Mouse (Mus musculus) activated CD4-positive, CD25-positive, alpha-beta regulatory T cell, adult 4 months (primary cell): Measurements from ENCODE around the gene Lag3. TPM values are rescaled to one million over a fixed set of nuclear protein-coding genes. Genes with fewer than 3 reads are reported as not detected.

ENCODE experiments used
- ATAC-seq: one replicate; pipeline ENCODE4 v1.8.0; 2017
- polyA plus RNA-seq, 2 experiments: library from polyadenylated mRNA; unstranded; fragments of 100-300 nt; shearing (Covaris generic); gene quantifications; one replicate each; pipeline ENCODE4 v1.2.1; 2017

Gene Lag3
- polyA plus RNA-seq, 2 experiments from 2014 or later, result 23.5 to 30.2 TPM

DNA sequence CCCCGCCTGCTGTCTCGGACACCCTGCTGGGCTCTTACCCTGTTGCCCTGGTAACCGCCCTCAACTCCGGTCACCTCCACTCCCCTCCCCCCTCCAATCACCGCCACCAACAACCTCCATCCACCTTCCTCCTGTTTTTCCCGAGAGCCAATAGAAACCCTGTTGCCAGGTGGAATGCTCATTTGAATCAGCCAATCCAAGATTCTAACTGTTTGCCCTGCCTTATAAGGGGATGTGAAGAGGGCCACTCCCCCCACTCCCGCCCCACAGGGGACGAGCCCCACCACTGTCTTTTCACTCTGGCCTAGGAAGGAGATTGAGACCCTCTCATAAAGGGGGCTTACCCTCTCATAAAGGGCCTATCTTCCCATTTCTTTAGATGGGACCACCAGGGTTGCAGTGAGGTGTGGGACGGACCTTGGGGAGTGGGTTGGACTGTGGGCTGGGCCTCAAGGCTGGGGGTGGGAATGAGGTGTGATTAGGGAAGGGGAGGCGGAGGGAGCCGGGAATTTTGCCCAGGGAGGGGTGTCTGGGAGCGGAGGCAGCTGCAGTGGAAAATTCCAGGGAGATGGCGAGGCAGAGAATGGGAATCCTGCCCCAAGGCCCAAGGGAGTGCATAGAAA is 8.3 kb upstream of the Lag3 start, which contains the start of gene Ptms:
Gene Ptms, minus strand, starts transcription at position 409 of the 623 bp plus-strand sequence.
- peak; percentile 33 for ATAC-seq

DNA sequence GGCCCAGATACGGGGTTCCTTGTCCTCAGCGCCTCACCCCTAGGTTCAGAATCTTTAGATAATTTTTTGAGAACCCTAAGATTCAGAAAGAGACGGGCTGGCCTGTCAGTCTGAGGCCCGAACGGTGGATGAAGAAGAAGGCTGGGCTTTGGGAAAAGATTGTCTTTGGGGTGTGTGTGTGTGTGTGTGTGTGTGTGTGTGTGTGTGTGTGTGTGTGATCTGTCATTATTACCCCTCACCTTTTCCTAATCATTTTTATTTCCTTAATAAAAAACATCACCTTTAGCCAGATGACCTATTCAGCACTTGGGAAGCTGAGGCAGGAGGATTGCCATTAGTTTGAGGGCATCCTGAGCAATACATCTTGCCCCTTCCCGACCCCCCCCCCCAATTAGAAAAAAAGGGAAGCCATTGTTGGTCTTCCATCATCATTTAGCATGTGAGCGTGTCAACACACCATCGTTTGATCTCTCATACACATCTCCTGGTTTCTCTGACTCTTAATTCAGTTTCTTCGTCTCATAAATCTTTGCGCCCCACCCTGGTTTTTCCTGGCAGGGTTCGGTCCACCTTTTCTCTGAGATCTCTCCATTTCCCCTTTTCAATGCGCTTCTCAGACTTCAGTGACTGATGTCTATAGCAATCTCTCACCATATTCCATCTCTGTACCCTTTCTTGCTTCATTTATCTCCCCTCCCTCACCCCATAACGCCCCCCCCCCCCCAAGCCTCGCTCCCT is 7.6 kb upstream of the Lag3 start:
- ATAC-seq, result no peak

GRCm38 (mm10) chr6:124918331-124918690 is 6.8 kb upstream of the Lag3 start:
- ATAC-seq, result no peak

DNA sequence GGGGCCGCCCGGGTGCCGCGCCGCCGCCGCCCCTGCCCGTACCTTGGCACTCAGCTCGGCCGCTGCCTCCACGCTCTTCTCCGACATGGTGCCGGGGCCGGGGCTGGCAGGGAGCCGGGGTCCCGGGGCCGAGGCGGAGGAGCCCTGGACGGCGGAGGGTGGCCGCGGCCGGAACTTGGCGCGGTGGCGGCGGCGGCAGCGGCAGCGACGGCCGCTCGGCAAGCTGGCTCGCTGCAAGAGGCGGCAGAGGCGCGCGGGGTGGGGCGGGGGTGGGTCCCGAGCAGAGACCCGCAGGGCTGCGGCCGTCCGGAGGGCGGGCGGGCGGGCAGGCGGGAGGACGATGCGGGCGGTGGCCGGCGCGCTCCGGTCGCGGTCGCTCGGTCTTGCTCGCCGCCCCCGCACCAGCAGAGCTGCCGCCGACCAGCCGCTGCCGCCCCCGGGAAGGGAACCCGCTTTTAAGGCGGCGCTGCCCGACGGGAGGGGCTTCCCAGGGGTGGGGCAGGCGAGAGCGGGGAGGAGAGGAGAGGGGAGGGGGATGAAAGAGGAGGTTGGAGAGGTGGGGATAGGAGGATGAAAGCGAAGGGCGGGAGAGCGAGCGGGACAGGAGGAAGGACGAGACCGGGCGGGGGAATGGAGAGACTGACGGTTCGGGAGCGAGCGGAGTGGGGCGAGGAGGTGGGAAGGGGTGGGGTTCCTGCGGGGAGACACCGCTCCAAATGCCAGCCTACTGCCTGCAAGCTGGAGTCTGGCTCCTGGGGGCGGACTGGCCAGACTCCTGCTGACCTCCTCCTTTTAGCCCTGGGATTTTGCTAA is 6.2 kb upstream of the Lag3 start:
- peak; percentile 24 for ATAC-seq

GRCm38 (mm10) chr6:124916695-124917517 is 5.4 kb upstream of the Lag3 start:
- peak; percentile 74 for ATAC-seq

DNA sequence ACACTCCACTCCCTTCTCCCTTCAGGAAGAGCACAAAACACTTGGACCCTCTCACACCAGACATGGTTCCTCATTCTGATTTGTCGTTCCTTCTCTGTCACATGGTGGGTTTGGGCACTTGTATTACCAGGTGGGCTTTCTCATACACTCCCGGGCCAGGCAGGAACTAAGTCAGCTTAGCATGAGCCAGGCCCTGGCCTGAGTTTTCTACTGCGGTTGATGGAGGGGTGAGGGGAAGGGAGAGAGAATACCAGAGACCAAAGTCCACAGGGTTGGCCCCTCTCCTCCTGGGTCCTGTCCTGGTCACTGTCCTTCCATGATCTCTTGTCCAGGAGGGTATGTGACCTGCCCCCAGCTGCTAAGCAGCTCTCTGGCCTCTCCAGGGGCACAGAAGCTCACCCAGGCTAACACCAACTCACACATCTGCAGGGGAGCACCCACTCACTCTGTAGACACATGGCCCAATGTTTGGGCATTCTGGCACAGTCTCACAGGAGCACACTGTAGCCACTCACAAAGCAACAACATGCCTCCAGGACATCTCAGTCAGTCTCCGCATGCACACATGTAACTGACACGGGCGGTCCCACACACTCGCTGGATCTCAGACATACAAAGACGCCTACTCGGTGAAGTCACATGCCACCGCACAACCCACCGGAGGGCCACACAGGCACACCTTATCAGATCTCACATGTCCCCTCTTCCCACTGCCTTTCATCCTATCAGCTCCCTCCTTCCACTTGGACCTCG is 4.6 kb upstream of the Lag3 start:
- ATAC-seq, result no peak

GRCm38 (mm10) chr6:124915160-124915941 is 3.8 kb upstream of the Lag3 start:
- ATAC-seq, result no peak

GRCm38 (mm10) chr6:124914511-124914910 is 3.0 kb upstream of the Lag3 start:
- ATAC-seq, result no peak

DNA sequence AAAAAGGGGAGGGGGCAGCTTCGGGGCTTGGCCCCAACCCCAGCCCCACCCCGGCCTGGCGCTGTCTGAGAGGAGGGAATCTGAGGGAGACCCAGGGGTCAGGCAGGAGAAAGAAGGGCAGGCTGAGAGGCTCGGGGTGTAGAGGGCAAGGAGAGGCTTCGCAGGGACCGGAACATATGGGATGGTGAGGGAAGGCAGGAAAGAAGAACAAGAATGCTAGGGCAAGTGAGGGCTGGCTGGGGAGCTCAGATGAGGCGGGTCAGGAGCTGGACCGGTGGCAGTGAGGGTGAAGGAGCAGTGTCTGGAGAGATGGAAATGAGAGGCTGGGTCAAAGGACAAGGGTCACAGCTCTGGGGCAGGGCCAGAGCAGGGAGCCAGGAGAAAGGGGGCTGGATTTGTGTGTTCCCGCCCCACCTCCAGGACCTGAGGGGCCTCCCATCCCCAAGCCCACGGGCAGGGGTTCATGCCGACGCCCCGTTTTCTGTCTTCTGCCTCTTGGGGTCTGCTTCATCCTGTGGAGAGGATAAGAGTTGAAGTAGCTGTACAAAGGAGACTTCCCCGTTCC is 2.3 kb upstream of the Lag3 start:
- ATAC-seq, result no peak

DNA sequence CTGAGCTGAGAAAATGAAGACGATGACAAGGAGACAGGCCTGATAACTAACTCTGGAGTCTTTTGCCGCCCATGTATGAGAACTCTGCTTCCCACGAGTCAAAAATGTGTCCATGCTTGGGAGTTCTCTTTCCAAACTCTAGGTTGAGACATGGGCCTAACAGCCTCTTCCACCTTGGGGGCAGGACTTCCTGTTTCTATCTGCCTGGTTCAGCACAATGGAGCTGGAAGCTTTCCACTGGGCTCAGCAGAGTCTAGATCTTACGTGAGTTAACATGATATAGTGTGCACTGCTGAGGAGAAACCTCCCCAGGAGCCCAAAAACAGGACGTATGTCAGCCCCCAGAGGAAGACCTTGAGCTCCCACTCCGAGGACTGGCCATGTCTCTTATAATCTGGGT is 1.7 kb upstream of the Lag3 start:
- no peak for ATAC-seq

DNA sequence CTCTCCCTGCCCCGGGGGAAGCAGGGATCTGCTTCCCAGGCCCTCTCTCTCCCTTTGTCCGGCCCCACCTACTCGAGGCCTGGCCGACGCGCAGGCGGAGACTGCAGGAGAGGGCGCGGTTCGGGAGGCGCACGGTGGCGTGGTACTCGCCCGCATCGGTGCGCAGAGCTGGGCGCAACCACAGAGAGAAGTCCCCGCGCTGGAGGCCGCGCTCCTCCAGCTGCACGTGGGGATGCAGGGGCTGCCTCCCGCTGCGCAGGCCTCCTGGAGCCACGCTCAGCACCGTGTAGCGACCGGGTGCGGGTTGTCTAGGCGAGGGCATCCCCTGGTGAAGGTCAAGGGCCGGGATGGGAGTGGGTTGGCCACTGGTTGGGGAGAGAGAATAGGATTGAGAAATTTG is 1.5 kb downstream of the Lag3 start:
- no peak for ATAC-seq

- peak; percentile 53 for ATAC-seq
Measured at GRCm38 (mm10) chr6:124907767-124908166, 3.7 kb downstream of the Lag3 start.

DNA sequence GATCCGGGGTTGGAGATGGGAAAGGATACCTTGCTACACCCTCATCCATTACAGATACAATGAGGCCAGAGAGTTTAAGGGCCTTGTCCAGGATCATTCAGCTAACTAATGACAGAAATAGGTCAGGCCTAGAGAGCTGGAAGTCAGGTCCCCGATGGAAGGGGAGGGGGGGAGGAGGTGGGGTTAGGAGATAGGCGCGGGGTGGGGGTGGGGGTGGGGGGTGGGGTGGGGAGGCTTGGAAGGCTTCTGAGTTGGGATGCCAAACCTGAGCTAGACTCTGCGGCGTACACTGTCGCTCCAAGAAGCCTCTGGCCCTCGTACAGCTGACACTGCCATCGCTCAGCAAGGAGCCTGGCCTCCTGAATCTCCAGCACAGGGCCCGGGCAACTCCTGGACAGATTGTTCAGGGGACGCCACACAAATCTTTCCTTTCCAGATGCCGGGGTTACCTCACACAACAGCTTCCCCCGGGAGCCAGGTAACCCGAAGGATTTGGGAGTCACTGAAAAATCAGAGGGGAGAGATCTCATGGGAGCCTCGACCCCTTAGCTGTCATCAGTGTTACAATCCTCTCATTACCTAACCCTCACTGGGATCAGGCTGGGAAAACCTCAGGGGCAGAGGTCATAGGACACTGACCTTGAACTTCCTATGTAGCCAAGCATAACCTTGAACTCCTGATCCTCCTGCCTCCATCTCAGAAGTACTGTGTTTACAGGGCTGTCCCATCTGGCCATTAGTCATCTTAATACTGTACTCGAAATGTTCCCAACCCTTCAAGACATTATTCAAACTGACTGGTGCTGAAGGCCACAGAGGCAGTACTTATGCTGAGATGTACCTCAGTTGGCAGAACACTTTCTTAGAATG is 6.3 kb downstream of the Lag3 start:
- ATAC-seq, result no peak

DNA sequence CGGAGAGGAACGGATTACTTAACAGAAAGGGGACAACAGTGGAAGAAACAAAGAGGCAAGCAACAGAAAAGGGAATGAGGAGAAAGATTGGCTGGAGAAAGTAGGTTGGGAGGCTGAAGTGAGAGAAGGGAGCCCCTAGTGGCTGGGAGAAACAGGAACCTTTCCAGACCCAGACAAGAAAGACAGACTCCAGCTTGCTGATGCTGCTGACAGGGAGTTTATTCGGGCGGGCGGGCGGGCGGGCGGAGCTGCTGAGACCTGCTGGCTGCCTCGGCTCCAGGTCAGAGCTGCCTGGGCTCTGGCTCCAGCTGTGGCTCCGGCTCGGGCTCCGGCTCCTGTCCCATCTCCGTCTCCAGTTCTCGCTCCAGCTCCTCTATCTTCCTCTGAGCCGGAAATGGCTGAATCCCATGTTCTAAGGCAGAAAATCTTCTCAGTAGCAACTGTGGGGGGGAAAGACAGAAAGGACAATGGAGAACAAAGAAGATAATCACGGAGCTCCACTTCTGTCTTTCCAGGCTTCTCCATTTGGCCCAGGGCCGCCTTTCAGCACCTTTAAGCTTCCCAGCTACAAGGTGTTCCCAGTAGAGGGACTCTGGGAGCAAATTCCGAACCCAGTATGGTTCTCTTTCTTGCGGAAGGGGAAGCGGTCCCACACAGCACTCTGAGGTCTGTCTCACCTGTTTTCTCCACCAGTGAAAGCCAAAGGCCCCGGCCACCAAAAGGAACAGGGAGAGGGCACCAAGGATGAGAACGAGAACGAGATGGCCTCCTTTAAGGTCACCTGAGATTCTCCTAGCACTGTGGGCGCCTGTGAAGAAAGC is 7.1 kb downstream of the Lag3 start:
- no peak for ATAC-seq

- ATAC-seq, result peak; percentile 44
Measured at GRCm38 (mm10) chr6:124903580-124904151, 7.8 kb downstream of the Lag3 start.

- peak; percentile 12 for ATAC-seq
Measured at GRCm38 (mm10) chr6:124901851-124902250, 9.7 kb downstream of the Lag3 start.

DNA sequence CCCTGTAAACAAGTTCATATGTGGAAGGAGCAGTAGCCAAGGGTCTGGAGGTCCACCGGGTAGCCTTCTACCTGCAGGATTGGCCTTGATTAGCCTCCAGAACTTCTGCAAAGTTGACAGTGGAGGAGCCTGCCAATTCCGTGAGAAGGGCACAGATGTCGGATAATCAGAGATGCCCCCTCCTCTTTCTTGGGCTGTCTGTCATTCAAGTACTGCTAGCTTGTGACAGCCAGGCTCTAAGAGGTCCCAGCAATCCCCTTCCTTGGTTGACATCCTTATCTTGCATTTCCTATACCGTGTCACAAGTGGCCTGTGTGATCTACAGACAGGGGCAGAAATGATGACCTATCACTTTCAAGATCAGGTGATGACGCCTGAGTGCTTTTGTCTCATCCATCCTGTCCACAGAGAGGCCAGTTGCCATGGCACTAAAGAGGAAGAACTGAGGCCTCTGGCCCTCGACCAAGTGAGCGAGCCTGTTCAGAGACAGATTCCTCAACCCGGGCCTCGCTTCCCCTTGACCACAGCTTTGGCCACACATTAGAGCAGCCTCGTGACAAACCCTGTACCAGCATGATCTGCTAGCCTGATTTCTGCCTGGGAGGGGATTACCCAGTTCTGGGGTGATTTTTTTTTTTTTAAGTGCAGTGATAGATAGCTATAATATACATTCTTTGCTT is 10.6 kb downstream of the Lag3 start:
- peak; percentile 71 for ATAC-seq
